Mouse (Mus musculus): ENCODE measurements around the gene Dusp15. TPM values are rescaled to one million over a fixed set of nuclear protein-coding genes. Genes with fewer than 3 reads are reported as not detected.

Dusp15 gene
- polyA plus RNA-seq, 1 experiment from 2014 or later, result not detected

Other genes with a start within 250 kb of the Dusp15 start
- 56.8 and 61.1 TPM in 2 replicates for gene Id1, start 215.4 kb downstream of the Dusp15 start, polyA plus RNA-seq (2014; fragmentation: Nextera tagmentation; extraction: Ambion mirVana)
- 18.5 and 18.6 TPM in 2 replicates for gene Cox4i2, start 197.5 kb downstream of the Dusp15 start, polyA plus RNA-seq (2014; fragmentation: Nextera tagmentation; extraction: Ambion mirVana)
- 59.0 and 68.1 TPM in 2 replicates for gene Bcl2l1, start 120.0 kb downstream of the Dusp15 start, polyA plus RNA-seq (2014; fragmentation: Nextera tagmentation; extraction: Ambion mirVana)
- 56.2 and 60.8 TPM in 2 replicates for gene Tpx2, start 103.7 kb downstream of the Dusp15 start, polyA plus RNA-seq (2014; fragmentation: Nextera tagmentation; extraction: Ambion mirVana)
- gene Mylk2, start 40.3 kb downstream of the Dusp15 start, polyA plus RNA-seq (2014; fragmentation: Nextera tagmentation; extraction: Ambion mirVana), result not detected in 2 replicates
- gene Foxs1, start 18.5 kb downstream of the Dusp15 start, polyA plus RNA-seq (2014; fragmentation: Nextera tagmentation; extraction: Ambion mirVana), result 5.3 and 5.6 TPM in 2 replicates
- gene Ttll9, start 10.8 kb upstream of the Dusp15 start, polyA plus RNA-seq (2014; fragmentation: Nextera tagmentation; extraction: Ambion mirVana), result 0.30 TPM in 1 of 2 replicates, not detected in the other
- gene Pdrg1, start 63.7 kb upstream of the Dusp15 start, polyA plus RNA-seq (2014; fragmentation: Nextera tagmentation; extraction: Ambion mirVana), result 78.2 and 85.4 TPM in 2 replicates
- gene Xkr7, start 80.2 kb upstream of the Dusp15 start, polyA plus RNA-seq (2014; fragmentation: Nextera tagmentation; extraction: Ambion mirVana), result not detected in 2 replicates
- 6.5 and 7.9 TPM in 2 replicates for gene Ccm2l, start 114.3 kb upstream of the Dusp15 start, polyA plus RNA-seq (2014; fragmentation: Nextera tagmentation; extraction: Ambion mirVana)
- gene Hck, start 156.8 kb upstream of the Dusp15 start, polyA plus RNA-seq (2014; fragmentation: Nextera tagmentation; extraction: Ambion mirVana), result 1.9 and 2.5 TPM in 2 replicates
- gene Tm9sf4, start 209.6 kb upstream of the Dusp15 start, polyA plus RNA-seq (2014; fragmentation: Nextera tagmentation; extraction: Ambion mirVana), result 59.6 and 67.9 TPM in 2 replicates

Data from heart, embryonic 14.5 days (tissue).